Mouse (Mus musculus): ENCODE results near the gene Akt3. TPM values are rescaled to one million over a fixed set of nuclear protein-coding genes. Genes with fewer than 3 reads are reported as not detected.

Gene Akt3
- polyA plus RNA-seq, 1 experiment from 2014 or later: 14.4 TPM

GRCm38 (mm10) chr1:177013776-177014175, 244.2 kb downstream of the Akt3 start:
- DNase-seq (ENCODE audit: low spot score): no peak
- H3K27me3 ChIP-seq (ENCODE audit: low read depth, poor library complexity, severe bottlenecking): no peaks in the 10 kb centered on the region
- H3K27ac ChIP-seq (replicated peaks): peak overlapping the region; percentile 70
- WGBS: 97% methylated on average over 3 of the region's 3 CpGs
- H3K9me3 ChIP-seq (replicated peaks): no peaks in the 10 kb centered on the region
- H3K4me3 ChIP-seq: no peak overlapping the region
- 0 out of 2 replicates have a peak, but pooled peaks cover 9% of the 10 kb centered on the region for H3K36me3 ChIP-seq
- peaks cover 96% of the 10 kb centered on the region for H3K4me1 ChIP-seq

- 89% methylated on average over 1 of the region's 1 CpGs for WGBS
- peaks cover 96% of the 10 kb centered on the region for H3K4me1 ChIP-seq
- H3K27me3 ChIP-seq (ENCODE audit: low read depth, poor library complexity, severe bottlenecking): no peaks in the 10 kb centered on the region
- no peak for DNase-seq (ENCODE audit: low spot score)
- H3K4me3 ChIP-seq: no peak overlapping the region
- H3K9me3 ChIP-seq (replicated peaks): no peaks in the 10 kb centered on the region
- H3K27ac ChIP-seq (replicated peaks): peak overlapping the region; percentile 70
- H3K36me3 ChIP-seq: 0 out of 2 replicates have a peak, but pooled peaks cover 4% of the 10 kb centered on the region
Observed at GRCm38 (mm10) chr1:177013313-177013712, 244.7 kb downstream of the Akt3 start.

GRCm38 (mm10) chr1:177012774-177013173, 245.2 kb downstream of the Akt3 start:
- H3K27me3 ChIP-seq (ENCODE audit: low read depth, poor library complexity, severe bottlenecking): no peaks in the 10 kb centered on the region
- H3K9me3 ChIP-seq (replicated peaks): no peaks in the 10 kb centered on the region
- no peak overlapping the region for H3K4me3 ChIP-seq
- 47% methylated on average over 3 of the region's 3 CpGs for WGBS
- peak overlapping the region; percentile 70 for H3K27ac ChIP-seq (replicated peaks)
- H3K36me3 ChIP-seq: no peaks in the 10 kb centered on the region
- DNase-seq (ENCODE audit: low spot score): no peak
- H3K4me1 ChIP-seq: peaks cover 96% of the 10 kb centered on the region

- Histone ChIP-seq H3K36me3 (no peaks in the 10 kb centered on the region), H3K27me3 (ENCODE audit: low read depth, poor library complexity, severe bottlenecking) (no peaks in the 10 kb centered on the region), H3K9me3 (replicated peaks) (no peaks in the 10 kb centered on the region), H3K4me1 (peaks cover 87% of the 10 kb centered on the region), H3K27ac (replicated peaks) (peak overlapping the region; percentile 85), H3K4me3 (no peak overlapping the region)
- no peak for DNase-seq (ENCODE audit: low spot score)
- 86% methylated on average over 13 of the region's 13 CpGs for WGBS
Observed at GRCm38 (mm10) chr1:177011688-177012087, 246.3 kb downstream of the Akt3 start.

GRCm38 (mm10) chr1:177010607-177011302, 247.2 kb downstream of the Akt3 start:
- H3K36me3 ChIP-seq: no peaks in the 10 kb centered on the region
- H3K27ac ChIP-seq (replicated peaks): peak overlapping the region; percentile 85
- DNase-seq (ENCODE audit: low spot score): peak; percentile 54
- H3K27me3 ChIP-seq (ENCODE audit: low read depth, poor library complexity, severe bottlenecking): no peaks in the 10 kb centered on the region
- no peaks in the 10 kb centered on the region for H3K9me3 ChIP-seq (replicated peaks)
- 44% methylated on average over 6 of the region's 6 CpGs for WGBS
- no peak overlapping the region for H3K4me3 ChIP-seq
- peaks cover 78% of the 10 kb centered on the region for H3K4me1 ChIP-seq

GRCm38 (mm10) chr1:177010041-177010440, 248.0 kb downstream of the Akt3 start:
- H3K27me3 ChIP-seq (ENCODE audit: low read depth, poor library complexity, severe bottlenecking): no peaks in the 10 kb centered on the region
- no peaks in the 10 kb centered on the region for H3K9me3 ChIP-seq (replicated peaks)
- no peak overlapping the region for H3K4me3 ChIP-seq
- peak overlapping the region; percentile 85 for H3K27ac ChIP-seq (replicated peaks)
- no peaks in the 10 kb centered on the region for H3K36me3 ChIP-seq
- DNase-seq (ENCODE audit: low spot score): no peak
- H3K4me1 ChIP-seq: peaks cover 73% of the 10 kb centered on the region
- 51% methylated on average over 3 of the region's 3 CpGs for WGBS

- H3K4me3 ChIP-seq: no peak overlapping the region
- WGBS: 72% methylated on average over 1 of the region's 1 CpGs
- H3K27me3 ChIP-seq (ENCODE audit: low read depth, poor library complexity, severe bottlenecking): no peaks in the 10 kb centered on the region
- H3K9me3 ChIP-seq (replicated peaks): no peaks in the 10 kb centered on the region
- no peaks in the 10 kb centered on the region for H3K36me3 ChIP-seq
- no peak for DNase-seq (ENCODE audit: low spot score)
- peak overlapping the region; percentile 46; the same call in 1 of the 2 replicates for H3K27ac ChIP-seq (replicated peaks)
- H3K4me1 ChIP-seq: peaks cover 72% of the 10 kb centered on the region
Observed at GRCm38 (mm10) chr1:177008777-177009176, 249.2 kb downstream of the Akt3 start.

GRCm38 (mm10) chr1:177007405-177007804, 250.6 kb downstream of the Akt3 start:
- H3K4me1 ChIP-seq: peaks cover 69% of the 10 kb centered on the region

GRCm38 (mm10) chr1:177004041-177004741, 253.8 kb downstream of the Akt3 start:
- H3K9me3 ChIP-seq (replicated peaks): no peaks in the 10 kb centered on the region
- no peak overlapping the region for H3K4me3 ChIP-seq
- no peaks in the 10 kb centered on the region for H3K27me3 ChIP-seq (ENCODE audit: low read depth, poor library complexity, severe bottlenecking)
- H3K36me3 ChIP-seq: no peaks in the 10 kb centered on the region
- H3K27ac ChIP-seq (replicated peaks): peak overlapping the region; percentile 53
- no peak for DNase-seq (ENCODE audit: low spot score)
- H3K4me1 ChIP-seq: peaks cover 67% of the 10 kb centered on the region
- WGBS: 74% methylated on average over 4 of the region's 4 CpGs

More at GRCm38 (mm10) chr1:177007405-177007804, 250.6 kb downstream of the Akt3 start:
- H3K27me3 ChIP-seq (ENCODE audit: low read depth, poor library complexity, severe bottlenecking): no peaks in the 10 kb centered on the region
- H3K27ac ChIP-seq (replicated peaks): peak overlapping the region; percentile 1; the same call in 1 of the 2 replicates
- WGBS: 97% methylated on average over 3 of the region's 3 CpGs
- DNase-seq (ENCODE audit: low spot score): no peak
- no peak overlapping the region for H3K4me3 ChIP-seq
- H3K9me3 ChIP-seq (replicated peaks): no peaks in the 10 kb centered on the region
- H3K36me3 ChIP-seq: no peaks in the 10 kb centered on the region

GRCm38 (mm10) chr1:177002951-177003350, 255.1 kb downstream of the Akt3 start:
- Histone ChIP-seq H3K4me3 (no peak overlapping the region), H3K4me1 (peaks cover 67% of the 10 kb centered on the region), H3K27me3 (ENCODE audit: low read depth, poor library complexity, severe bottlenecking) (no peaks in the 10 kb centered on the region), H3K36me3 (no peaks in the 10 kb centered on the region), H3K27ac (replicated peaks) (peak overlapping the region; percentile 53), H3K9me3 (replicated peaks) (no peaks in the 10 kb centered on the region)
- 51% methylated on average over 6 of the region's 6 CpGs for WGBS
- DNase-seq (ENCODE audit: low spot score): no peak

- Histone ChIP-seq H3K27me3 (ENCODE audit: low read depth, poor library complexity, severe bottlenecking) (no peaks in the 10 kb centered on the region), H3K9me3 (replicated peaks) (no peaks in the 10 kb centered on the region), H3K4me1 (peaks cover 93% of the 10 kb centered on the region), H3K36me3 (no peaks in the 10 kb centered on the region), H3K27ac (replicated peaks) (peak overlapping the region; percentile 95), H3K4me3 (no peak overlapping the region; the same call in 1 of the 2 replicates)
- 28% methylated on average over 6 of the region's 6 CpGs for WGBS
- peak; percentile 68 for DNase-seq (ENCODE audit: low spot score)
Observed at GRCm38 (mm10) chr1:176999011-176999410, 259.0 kb downstream of the Akt3 start.

- 17% methylated on average over 33 of the region's 33 CpGs for WGBS
- peak; percentile 77 for DNase-seq (ENCODE audit: low spot score)
- peak overlapping the region; percentile 52 for H3K4me3 ChIP-seq
- H3K36me3 ChIP-seq: no peaks in the 10 kb centered on the region
- no peaks in the 10 kb centered on the region for H3K27me3 ChIP-seq (ENCODE audit: low read depth, poor library complexity, severe bottlenecking)
- no peaks in the 10 kb centered on the region for H3K9me3 ChIP-seq (replicated peaks)
- peaks cover 93% of the 10 kb centered on the region for H3K4me1 ChIP-seq
- peak overlapping the region; percentile 95 for H3K27ac ChIP-seq (replicated peaks)
Observed at GRCm38 (mm10) chr1:176997711-176998689, 260.0 kb downstream of the Akt3 start.
